Mouse (Mus musculus) gastrocnemius, postnatal 25 days (tissue): ENCODE results near the gene Olfr1359. TPM values are rescaled to one million over a fixed set of nuclear protein-coding genes. Genes with fewer than 3 reads are reported as not detected.
"Not testable (repeated sequence)": the region's sequence is repeated elsewhere in the genome, so short reads cannot be mapped to it uniquely, and the experiment has no call there.

Experiments
- DNase-seq: peaks from one replicate; pipeline ENCODE4 v3.0.0; 2022
- long read RNA-seq, 2 experiments: library from polyadenylated mRNA; stranded (forward); transcript quantifications; one replicate each; pipeline ENCODE4 v2.0.0; 2021
- total RNA-seq, 2 experiments: library from RNA; stranded (reverse); gene quantifications; 1 replicate in 1 of 2; 2 replicates in 1 of 2; pipeline ENCODE4 v1.2.3; 2021

Olfr1359 gene
- not detected for total RNA-seq
- long read RNA-seq, experiment 1, result 0 reads
- long read RNA-seq, experiment 2, result 0 reads

DNA sequence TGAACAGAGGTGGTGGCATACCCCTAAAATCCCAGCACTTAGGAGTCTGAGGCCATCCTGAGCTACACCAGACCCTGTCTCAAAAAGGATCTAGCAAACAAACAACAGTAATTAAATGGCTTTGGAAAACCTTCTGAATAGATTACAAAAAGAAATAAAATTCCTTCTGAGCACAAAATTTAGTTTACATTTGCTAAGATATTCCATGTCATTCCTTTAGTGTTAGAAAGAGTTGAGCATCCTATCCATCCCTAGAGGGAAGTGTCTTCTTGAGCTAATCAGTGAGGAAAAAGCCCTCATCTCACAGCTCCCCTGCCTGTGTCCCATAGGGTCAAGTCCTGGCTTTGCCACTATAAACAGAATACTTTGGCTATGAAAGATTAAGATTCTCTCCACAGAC lies at the start of gene Olfr1359:
Gene Olfr1359, plus strand, starts transcription at position 301 of the 400 bp plus-strand sequence.
- no peak for DNase-seq

DNA sequence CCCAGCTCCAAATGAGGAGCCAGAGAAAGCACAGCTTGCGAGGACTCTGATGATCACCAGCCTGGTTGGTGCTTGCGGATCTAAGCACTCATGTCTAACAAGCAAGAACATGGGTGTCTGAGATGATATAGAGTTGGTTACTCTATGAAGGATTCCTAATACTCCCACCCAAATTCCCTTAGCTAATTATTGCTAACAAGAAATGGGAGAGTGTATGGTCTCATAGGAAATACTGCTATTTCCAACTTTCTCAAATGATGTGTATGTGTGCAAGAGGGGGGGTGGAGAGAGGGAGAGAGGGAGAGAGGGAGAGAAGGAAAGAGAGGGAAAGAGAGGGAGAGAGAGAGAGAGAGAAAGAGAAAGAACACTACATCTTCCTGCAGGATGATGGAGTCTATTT lies 34.6 kb upstream of the Olfr1359 start, which contains the start of gene Olfr1361:
Gene Olfr1361, minus strand, starts transcription at position 101 of the 400 bp plus-strand sequence.
- no peak for DNase-seq

DNA sequence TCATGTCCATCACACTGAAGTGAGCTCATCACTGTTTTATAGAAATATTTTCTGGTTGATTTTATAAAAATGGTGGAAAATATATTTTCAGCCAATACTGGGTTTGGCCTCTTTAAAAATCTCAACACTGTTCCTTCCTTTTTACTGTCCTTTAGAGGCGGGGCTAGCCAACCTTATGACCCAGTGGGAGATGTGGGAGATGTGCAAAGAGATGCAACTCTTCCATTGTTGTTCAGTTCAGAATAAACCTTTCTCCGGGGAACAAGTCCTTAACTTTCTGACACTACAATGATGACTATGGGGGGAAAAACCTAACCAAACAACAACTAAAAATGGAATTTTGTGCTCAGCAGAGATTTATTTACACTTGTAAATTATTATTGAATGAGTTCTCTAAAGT lies 20.6 kb upstream of the Olfr1359 start, which contains the start of gene Olfr1360:
Gene Olfr1360, minus strand, starts transcription at position 101 of the 400 bp plus-strand sequence.
- no peak for DNase-seq

DNA sequence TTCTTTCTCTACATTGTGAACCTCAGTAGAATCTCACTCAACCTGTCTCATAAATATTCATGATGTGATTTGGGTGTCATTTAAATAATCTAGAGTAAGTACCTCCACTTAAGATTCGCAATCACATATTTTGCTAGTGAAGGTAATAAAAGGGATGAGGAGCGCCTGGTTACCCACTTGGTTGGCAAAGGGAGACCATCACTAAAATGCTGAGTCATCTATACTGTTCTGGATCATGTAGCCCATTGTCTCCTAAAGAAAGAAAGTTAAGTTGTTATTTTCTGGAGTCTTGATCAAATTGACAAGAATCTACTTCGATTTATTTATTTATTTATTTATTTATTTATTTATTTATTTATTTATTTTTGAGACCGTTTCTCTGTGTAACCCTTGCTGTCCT lies 8.8 kb downstream of the Olfr1359 start:
- DNase-seq, result no peak

DNA sequence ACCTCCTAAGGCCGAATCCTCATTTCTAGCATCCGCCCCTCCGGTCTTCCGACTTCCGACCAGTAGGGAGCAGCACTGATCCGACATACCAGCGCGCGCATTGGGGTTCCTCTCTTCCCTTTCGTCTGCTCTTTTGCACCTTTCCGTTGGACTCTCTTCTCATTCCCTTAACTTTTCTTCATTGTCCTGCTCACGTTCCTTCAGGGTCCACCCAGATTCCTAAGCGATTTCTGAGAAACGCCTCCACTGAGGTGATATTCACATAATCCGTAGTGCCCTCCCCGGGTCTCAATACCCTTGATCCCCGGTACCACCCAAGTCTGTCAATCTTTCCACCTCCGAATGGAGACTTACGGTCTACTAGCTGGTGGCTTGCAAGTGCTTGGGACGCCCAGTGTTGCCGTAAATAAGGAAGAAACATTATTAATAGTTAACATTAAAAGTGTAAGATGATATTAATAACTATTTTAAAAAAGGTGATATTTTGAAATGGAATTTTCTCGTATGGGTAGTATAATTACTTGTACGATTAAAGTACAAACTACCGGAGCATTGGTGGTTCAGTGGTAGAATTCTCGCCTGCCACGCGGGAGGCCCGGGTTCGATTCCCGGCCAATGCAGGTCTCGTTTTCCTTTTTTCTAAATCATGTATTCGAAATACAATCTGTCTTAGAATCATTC lies 12.3 kb downstream of the Olfr1359 start:
- peak; percentile 74 for DNase-seq

DNA sequence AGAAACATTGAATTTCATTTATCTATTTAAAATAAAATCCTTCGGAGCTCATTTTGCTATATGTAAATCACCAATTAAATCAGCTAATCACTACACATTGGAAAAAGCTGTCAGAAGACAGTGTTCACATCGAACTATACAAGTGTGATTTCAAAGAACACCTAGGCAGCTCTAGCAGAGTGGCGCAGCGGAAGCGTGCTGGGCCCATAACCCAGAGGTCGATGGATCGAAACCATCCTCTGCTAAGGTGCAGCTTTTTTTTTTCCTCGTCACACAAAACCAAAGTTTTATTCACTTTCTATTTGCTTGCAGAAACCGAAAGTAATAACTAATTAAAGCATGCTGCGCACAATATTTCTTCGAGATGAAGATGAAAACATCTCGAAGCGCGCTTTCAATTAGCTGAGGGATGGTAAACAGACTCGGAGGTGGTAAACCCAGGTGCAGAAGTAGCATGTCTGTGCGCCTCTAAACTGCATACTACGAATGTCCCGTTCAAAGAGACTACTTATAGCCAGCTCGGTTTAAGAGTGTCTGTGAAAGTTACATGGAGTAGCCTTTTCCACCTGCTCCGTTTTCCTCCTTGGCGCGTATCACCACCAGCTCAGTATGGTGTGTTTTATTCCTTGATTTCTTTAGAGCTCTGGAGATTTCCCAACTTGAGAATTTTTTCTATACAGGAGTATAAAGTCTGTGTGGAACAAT lies 13.1 kb downstream of the Olfr1359 start:
- DNase-seq, result peak; percentile 55

DNA sequence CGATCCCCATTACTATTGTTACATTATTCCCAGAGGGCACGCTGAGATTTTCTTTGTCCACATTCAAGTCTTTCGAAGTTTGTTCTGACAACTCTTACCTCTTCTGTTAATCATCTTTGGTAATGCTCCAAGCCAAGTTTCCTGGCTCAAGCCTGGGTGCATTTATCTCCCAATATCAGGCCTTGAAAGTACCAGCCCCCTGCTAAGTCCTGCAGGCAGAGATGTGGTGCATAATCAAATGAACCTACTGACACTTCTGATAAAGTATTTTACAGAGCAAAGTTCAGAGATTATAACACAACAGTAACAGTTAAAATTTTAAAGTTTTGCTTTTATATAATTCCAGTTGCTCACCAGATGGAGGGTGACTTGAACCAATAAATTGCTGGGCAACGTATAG lies 13.8 kb downstream of the Olfr1359 start:
- no peak for DNase-seq

DNA sequence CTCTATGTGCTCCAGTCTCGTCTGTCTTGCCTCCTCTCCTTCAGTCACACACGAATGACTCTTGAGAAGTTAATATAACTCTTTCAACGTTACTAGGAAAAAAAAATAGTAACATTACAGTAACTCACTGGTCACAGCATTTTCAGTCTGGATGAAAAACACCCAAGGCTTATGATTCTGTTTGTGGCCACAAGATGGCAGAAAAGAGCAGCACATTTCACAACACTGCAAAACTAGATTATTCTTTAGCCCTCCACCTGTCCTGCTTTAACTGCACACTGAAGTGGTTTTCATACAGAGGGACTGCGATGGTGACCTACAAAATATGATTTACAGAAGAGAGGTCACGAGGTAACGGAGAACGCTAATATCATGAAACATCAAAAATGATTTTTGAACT lies 16.8 kb downstream of the Olfr1359 start:
- peak; percentile 22 for DNase-seq

DNA sequence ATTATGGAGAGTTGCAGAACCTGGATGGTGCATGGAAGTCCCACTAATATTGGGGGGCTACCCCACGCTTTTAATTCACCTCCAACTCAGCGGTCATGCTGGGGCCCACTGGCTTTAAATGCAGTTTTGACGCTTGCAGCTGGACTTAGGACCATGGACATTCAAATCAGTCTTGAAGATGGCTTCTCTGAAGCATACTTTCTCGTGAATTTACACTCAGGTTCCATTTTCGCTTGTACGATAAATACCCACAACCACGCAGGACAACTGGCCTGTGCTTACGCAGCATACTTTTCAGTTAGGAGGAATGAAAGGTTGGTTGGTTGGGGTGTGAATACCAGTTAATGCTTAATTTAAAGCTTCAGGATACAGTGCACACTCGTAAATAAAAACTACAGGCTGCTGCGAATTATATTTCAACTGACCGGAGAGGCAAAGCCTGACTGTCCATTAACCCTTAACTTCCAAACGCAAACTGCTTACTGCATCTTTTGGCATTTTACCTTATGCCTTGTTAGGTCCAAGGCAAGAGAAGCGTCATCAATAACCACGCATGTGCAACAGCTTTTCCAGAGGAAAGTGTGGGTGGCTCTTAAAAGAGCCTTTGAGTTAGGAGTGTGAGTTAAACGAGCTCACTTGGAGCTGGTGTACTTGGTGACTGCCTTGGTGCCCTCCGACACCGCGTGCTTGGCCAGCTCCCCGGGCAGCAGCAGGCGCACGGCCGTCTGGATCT lies 17.4 kb downstream of the Olfr1359 start:
- no peak for DNase-seq

DNA sequence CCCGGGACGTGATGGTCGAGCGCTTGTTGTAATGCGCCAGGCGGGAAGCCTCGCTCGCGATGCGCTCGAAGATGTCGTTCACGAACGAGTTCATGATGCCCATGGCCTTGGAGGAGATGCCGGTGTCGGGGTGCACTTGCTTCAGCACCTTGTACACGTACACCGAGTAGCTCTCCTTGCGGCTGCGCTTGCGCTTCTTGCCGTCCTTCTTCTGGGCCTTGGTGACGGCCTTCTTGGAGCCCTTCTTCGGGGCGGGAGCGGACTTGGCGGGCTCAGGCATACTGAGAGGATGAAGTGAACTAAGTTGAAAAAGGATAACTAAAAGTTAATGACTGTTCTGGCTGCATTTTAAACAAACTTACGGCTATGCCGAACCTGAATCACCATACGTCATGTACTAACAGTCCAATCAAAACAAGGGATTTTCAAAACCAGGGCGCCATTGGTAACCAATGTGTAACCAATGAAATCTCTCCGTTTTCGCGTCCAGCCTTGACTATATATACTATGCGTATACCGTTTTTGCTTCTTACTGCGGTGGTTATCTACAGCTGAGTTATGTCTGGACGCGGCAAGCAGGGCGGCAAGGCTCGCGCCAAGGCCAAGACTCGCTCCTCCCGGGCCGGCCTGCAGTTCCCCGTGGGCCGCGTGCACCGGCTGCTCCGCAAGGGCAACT lies 18.1 kb downstream of the Olfr1359 start, which contains the start of the genes Hist1h2bl and Hist1h2ai:
Gene Hist1h2bl, minus strand, starts transcription at position 280 of the 676 bp plus-strand sequence.
Gene Hist1h2ai, plus strand, starts transcription at position 559 of the 676 bp plus-strand sequence.
- peak; percentile 60 for DNase-seq

DNA sequence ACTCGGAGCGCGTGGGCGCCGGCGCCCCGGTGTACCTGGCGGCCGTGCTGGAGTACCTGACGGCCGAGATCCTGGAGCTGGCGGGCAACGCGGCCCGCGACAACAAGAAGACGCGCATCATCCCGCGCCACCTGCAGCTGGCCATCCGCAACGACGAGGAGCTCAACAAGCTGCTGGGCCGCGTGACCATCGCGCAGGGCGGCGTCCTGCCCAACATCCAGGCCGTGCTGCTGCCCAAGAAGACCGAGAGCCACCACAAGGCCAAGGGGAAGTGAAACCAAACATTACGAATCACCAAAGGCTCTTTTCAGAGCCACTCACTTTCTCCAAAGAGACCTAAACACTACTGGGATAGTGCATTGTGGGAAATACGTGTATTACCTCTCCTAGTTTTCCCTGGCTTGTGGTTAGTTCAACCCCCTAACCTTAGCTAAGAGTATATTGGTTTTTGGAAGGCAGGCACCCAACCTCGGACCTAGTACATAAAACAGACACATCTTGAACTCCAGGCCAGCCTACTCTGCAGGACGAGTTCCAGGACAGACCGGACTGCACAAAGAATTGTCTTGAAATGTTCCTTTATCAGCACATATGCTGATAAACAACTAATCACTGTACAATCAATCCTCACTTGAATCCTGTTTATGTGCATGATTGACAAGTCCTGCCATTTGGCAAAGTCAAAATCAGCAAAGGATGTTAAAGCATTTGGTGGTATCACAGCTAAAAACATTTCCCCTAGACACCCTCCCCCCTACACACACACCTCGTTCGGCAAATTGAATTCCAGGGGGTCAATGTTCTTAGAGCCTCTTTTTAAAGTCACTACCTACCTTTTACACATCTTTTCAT lies 18.9 kb downstream of the Olfr1359 start:
- not testable (repeated sequence) for DNase-seq

DNA sequence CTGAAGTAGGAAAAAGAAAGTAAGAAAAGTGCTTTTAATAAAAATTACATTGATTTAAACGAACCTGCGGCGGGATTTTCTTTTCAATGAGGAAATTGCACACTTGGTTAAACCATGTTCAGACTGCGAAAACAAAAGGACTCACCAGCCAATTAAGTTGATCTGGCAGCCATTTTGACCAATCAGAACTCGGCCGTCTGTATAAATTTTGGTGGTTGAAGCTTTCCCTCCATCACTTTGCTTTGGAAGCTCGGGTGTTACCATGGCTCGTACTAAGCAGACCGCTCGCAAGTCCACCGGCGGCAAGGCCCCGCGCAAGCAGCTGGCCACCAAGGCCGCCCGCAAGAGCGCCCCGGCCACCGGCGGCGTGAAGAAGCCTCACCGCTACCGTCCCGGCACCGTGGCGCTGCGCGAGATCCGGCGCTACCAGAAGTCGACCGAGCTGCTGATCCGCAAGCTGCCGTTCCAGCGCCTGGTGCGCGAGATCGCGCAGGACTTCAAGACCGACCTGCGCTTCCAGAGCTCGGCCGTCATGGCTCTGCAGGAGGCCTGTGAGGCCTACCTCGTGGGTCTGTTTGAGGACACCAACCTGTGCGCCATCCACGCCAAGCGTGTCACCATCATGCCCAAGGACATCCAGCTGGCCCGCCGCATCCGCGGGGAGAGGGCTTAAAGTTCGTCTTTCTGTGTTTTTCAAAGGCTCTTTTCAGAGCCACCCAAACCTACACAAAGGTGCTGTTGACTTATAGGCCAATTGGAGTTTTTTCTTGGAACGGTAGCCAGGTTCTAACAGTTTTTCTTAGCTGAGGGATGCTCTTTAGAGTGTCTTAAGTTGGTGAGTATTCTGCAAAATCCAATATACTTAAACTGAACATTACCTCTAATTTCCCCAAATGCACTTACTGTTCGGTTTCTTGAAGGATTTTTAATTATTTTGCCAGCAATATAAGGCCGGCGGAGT lies 19.8 kb downstream of the Olfr1359 start, which contains the start of gene Hist1h3h:
Gene Hist1h3h, plus strand, starts transcription at position 263 of the 961 bp plus-strand sequence.
- peak; percentile 70 for DNase-seq

DNA sequence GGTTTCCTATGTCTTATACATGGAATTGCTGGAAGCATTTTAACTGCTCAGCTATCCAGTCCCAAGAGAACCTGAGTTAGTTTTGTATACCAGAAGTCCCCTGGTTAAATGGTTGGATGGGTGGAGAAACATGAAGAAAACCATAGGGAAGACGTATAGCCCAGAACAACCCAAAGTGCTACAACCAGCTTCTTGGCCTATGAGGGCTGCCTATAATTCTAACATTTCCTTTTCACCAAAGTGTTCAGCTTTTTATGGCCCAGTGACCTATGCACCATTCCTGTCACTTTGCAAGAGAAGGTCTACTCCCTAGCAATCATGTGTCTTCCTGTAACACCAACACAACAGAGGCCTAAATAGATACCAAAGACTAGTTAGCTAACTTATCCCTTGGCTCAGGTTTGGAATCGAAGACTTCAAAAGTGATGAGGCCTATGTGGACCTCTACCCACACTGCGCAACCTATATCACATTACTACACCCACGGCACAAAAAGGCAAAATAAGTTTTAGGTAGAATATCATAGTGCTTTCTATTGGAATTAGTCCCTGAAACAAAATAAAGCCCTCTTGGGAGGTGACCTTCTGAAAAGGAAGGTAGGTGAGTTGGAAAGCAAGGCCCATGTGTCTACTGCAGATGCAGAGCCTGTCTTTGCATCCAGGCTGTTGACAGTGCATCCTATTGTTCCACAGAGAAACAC lies 20.6 kb downstream of the Olfr1359 start:
- no peak for DNase-seq

DNA sequence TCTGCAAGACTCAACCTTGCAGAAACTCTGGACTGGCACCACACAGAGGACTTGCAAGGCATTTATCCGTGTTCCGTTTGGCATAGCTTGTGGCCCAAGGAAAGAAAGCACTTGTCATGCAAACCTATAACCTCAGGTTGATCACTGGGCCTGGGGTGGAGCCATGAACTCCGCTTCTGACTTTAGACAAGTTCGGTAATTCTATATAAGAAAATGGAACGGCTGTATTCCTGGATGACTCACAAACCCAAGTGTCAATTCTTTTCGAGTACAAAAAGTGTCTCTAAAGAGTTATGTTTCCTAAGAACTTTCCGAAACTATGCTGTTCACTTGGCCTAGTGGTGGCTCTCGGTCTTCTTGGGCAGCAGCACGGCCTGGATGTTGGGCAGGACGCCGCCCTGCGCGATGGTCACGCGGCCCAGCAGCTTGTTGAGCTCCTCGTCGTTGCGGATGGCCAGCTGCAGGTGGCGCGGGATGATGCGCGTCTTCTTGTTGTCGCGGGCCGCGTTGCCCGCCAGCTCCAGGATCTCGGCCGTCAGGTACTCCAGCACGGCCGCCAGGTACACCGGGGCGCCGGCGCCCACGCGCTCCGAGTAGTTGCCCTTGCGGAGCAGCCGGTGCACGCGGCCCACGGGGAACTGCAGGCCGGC lies 23.3 kb downstream of the Olfr1359 start:
- not testable (repeated sequence) for DNase-seq

DNA sequence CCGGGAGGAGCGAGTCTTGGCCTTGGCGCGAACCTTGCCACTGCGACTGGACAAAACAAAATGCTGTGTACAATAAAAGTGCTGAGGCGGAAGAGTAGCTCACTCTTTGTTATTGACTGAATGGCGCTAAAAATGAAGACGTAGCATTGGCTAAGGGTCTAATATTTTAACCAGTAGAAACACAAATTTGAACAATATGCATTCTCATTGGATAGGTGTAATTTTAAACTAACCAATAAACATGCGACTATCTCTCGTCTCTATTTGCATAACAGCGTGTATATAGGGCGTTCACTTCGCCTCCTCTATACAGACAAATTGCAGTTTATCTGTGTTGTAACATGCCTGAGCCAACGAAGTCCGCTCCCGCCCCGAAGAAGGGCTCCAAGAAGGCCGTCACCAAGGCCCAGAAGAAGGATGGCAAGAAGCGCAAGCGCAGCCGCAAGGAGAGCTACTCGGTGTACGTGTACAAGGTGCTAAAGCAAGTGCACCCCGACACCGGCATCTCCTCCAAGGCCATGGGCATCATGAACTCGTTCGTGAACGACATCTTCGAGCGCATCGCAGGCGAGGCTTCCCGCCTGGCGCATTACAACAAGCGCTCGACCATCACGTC lies 24.0 kb downstream of the Olfr1359 start, which contains the start of gene Hist1h2bm:
Gene Hist1h2bm, plus strand, starts transcription at position 288 of the 616 bp plus-strand sequence.
- DNase-seq, result peak; percentile 18

DNA sequence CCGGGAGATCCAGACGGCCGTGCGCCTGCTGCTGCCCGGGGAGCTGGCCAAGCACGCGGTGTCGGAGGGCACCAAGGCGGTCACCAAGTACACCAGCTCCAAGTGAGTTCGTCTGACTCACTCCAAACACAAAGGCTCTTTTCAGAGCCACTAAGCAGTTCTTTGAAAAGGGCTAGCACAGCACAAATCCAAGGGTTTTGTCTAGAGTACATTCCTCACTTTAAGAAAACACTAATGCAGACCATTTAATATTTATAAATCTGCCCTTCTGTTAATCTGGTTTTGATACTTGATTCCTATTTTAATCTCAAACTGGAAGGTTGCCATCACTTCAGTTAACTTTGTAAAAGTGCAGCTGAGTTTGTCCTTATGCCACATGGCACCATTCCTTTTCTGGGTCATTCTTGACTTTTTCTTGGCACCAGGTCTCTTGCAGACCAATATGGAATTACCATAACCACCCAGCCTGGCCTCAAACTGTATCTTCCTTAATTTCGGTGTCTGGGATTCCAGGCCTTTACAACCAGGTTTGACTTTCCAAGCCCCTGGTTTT lies 24.5 kb downstream of the Olfr1359 start:
- DNase-seq, result no peak
